Mouse (Mus musculus) ES-E14 (cell line): ENCODE results near the gene Jph2.

Source experiments
- CHD2 ChIP-seq: IDR thresholded peaks from 2 replicates; pipeline ENCODE4 v1.6.1; 2014; ENCODE audit warnings: mild to moderate bottlenecking, low read depth, low read length, inconsistent platforms
- HCFC1 ChIP-seq: IDR thresholded peaks from 2 replicates; pipeline ENCODE4 v1.6.1; 2012; ENCODE audit warnings: low read length, inconsistent platforms, borderline replicate concordance; ENCODE audit not compliant: insufficient read depth
- MAFK ChIP-seq: IDR thresholded peaks from 2 replicates; pipeline ENCODE4 v1.6.1; 2014; ENCODE audit warnings: mild to moderate bottlenecking, low read depth, low read length, inconsistent platforms; ENCODE audit not compliant: insufficient read depth
- ZC3H11A ChIP-seq: IDR thresholded peaks from 2 replicates; pipeline ENCODE4 v1.6.1; 2012; ENCODE audit warnings: low read depth, mild to moderate bottlenecking, inconsistent platforms, low read length, borderline replicate concordance
- ZNF384 ChIP-seq: IDR thresholded peaks from 2 replicates; pipeline ENCODE4 v1.6.1; 2012; ENCODE audit warnings: low read depth, low read length, inconsistent platforms

DNA sequence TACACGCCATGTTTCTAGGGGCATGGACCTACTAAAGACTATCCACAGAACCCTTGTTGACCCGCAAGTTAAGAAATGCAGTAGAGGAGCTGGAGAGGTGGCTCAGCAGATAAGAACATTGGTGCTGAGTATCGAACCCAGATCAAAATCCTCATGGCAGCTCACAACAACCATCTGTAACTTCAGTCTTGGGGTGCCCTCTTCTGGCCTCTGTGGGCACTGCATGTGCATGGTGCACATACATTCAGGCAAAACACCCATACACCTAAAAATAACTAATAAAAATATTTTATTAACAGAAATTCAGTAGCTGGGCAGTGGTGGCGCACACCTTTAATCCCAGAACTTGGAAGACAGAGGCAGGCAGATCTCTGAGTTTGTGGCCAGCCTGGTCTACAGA is 54.1 kb downstream of the Jph2 start:
- TF ChIP-seq ZC3H11A (peak; percentile 57), MAFK (no peak), ZNF384 (no peak), CHD2 (no peak), HCFC1 (no peak)
